Comparison of ENCODE assay signal across 11 mouse cellular contexts in the genomic region with DNA sequence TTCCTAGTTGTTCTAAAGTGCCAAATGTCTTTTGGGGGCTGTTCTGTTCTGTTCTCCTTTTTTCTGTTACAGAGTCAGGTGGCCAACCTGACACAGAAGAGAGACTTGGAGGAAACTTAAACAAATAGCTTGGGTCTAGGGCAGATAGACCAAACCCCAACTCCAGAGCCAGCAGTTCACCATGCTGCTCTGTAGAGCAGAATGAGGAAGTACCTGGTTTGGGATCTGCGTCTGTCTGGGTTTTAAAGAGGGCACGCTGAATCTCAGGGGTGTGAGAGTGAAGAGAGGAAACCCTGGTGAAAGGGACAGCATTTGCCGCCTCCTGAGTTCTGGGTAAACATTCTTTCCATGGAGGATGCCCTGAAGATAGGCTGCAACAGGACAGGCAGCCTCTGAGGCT.
DNase-seq lines count a peak whose midpoint lies in the region; ATAC-seq and TF ChIP-seq lines count a peak whose summit lies in the region.
"Had no signal": no experiment of that assay in that cellular context is flagged by ENCODE, and none has a peak within 500 bp of the region (broad histone marks: within the 10 kb centered on the region; RNA-seq: fewer than 3 reads in every experiment).

No protein-coding gene starts in this region.

- no peak for DNase-seq in heart, postnatal 4 days
- DNase-seq in spleen, adult 2 months (ENCODE audit: low read depth in 1 of 2, low spot score in 2 of 2) = peak in 1 of 2 experiments; percentile 8
- no peak for DNase-seq in spleen, postnatal 4 days (ENCODE audit: low spot score in 2 of 2)
- no peak for DNase-seq in stomach, postnatal 0 days (ENCODE audit: low spot score)
- DNase-seq: cerebellum, adult 11-12 months; gastrocnemius, postnatal 14 days; layer of hippocampus, adult 9-11 months had no signal

- H3K4me2 ChIP-seq in heart, embryonic 11.5 days = no peak overlapping the region
- no peak overlapping the region for H3K4me2 ChIP-seq in stomach, postnatal 0 days (replicated peaks; ENCODE audit: low read depth)

- no peaks in the 10 kb centered on the region for H3K36me3 ChIP-seq in heart, embryonic 11.5 days (ENCODE audit: control insufficient read depth, insufficient read depth, low read length)
- peaks cover 3% of the 10 kb centered on the region; the same call in 1 of the 2 replicates for H3K36me3 ChIP-seq in spleen, adult 2 months (ENCODE audit: control insufficient read depth, insufficient read depth, low read length)
- H3K36me3 ChIP-seq in stomach, postnatal 0 days (ENCODE audit: control insufficient read depth, insufficient read depth, low read length) = no peaks in the 10 kb centered on the region

- no peak for TF ChIP-seq POLR2A in spleen, adult 2 months (IDR thresholded peaks at IDR 0.05; ENCODE audit: low read depth, low read length)

- peaks cover 26% of the 10 kb centered on the region for H3K4me1 ChIP-seq in heart, embryonic 11.5 days (ENCODE audit: control insufficient read depth, insufficient read depth, low read length)
- peaks cover 5% of the 10 kb centered on the region for H3K4me1 ChIP-seq in spleen, adult 2 months (ENCODE audit: control insufficient read depth, insufficient read depth, insufficient read length)
- H3K4me1 ChIP-seq in stomach, postnatal 0 days (replicated peaks; ENCODE audit: control insufficient read depth, insufficient read depth) = no peaks in the 10 kb centered on the region

- ATAC-seq in heart, embryonic 11.5 days (replicated peaks; ENCODE audit: insufficient number of reproducible peaks, low FRiP score, low TSS enrichment) = no peak
- ATAC-seq in megakaryocyte, adult 5-6 weeks (ENCODE audit: poor library complexity, severe bottlenecking) = peak; percentile 86
- no peak for ATAC-seq in frontal cortex, adult (ENCODE audit: low TSS enrichment)
- ATAC-seq in stomach, postnatal 0 days (ENCODE audit: low FRiP score, low TSS enrichment) = no peak

- H3K9me3 ChIP-seq in heart, embryonic 11.5 days (replicated peaks; ENCODE audit: control insufficient read depth, low read length) = no peaks in the 10 kb centered on the region
- H3K9me3 ChIP-seq in stomach, postnatal 0 days (ENCODE audit: control insufficient read depth, low read length) = no peaks in the 10 kb centered on the region

- no peak for TF ChIP-seq CTCF in spleen, adult 2 months (IDR thresholded peaks at IDR 0.05; ENCODE audit: extremely low read depth, insufficient read depth, insufficient read length, insufficient replicate concordance)
- TF ChIP-seq CTCF in stomach, postnatal 0 days (IDR thresholded peaks at IDR 0.05; ENCODE audit: low read depth) = no peak

- H3K27me3 ChIP-seq in heart, embryonic 11.5 days (ENCODE audit: control insufficient read depth, insufficient read depth, low read length) = no peaks in the 10 kb centered on the region
- no peaks in the 10 kb centered on the region for H3K27me3 ChIP-seq in spleen, adult 2 months (ENCODE audit: control insufficient read depth, insufficient read depth, low read length)
- no peaks in the 10 kb centered on the region for H3K27me3 ChIP-seq in stomach, postnatal 0 days (ENCODE audit: control insufficient read depth, insufficient read depth, low read length)

- peak overlapping the region; percentile 54; the same call in 1 of the 2 replicates for H3K27ac ChIP-seq in heart, embryonic 11.5 days (ENCODE audit: low read depth, low read length)
- H3K27ac ChIP-seq in spleen, adult 2 months (ENCODE audit: insufficient read depth, low read length) = peak overlapping the region; percentile 15; the same call in 1 of the 2 replicates
- H3K27ac ChIP-seq in stomach, postnatal 0 days (replicated peaks) = no peak overlapping the region
- H3K27ac ChIP-seq: liver, embryonic 14.5 days had no signal

- H3K4me3 ChIP-seq in heart, embryonic 11.5 days (ENCODE audit: low read depth, low read length) = no peak overlapping the region
- no peak overlapping the region for H3K4me3 ChIP-seq in spleen, adult 2 months (ENCODE audit: extremely low read depth, insufficient read depth, insufficient read length)
- H3K4me3 ChIP-seq in stomach, postnatal 0 days (ENCODE audit: low read depth, low read length) = no peak overlapping the region

- 48% methylated on average over 3 of the region's 3 CpGs for WGBS in heart, embryonic 11.5 days (ENCODE audit: insufficient replicate concordance)
- 24% methylated on average over 3 of the region's 3 CpGs for WGBS in spleen, adult 2 months
- WGBS in stomach, postnatal 0 days = 75% methylated on average over 3 of the region's 3 CpGs

- no peak overlapping the region for H3K9ac ChIP-seq in heart, embryonic 11.5 days (ENCODE audit: low read depth, low read length)
- no peak overlapping the region for H3K9ac ChIP-seq in stomach, postnatal 0 days (ENCODE audit: low read length)
- H3K9ac ChIP-seq: liver, embryonic 14.5 days had no signal

- no peak for TF ChIP-seq EP300 in stomach, postnatal 0 days (optimal IDR thresholded peaks at IDR 0.05)
